Mouse (Mus musculus): ENCODE results near the gene Krt79. TPM values are rescaled to one million over a fixed set of nuclear protein-coding genes. Genes with fewer than 3 reads are reported as not detected.

Krt79 gene
- polyA plus RNA-seq, 2 experiments from 2014 or later, result not detected

DNA sequence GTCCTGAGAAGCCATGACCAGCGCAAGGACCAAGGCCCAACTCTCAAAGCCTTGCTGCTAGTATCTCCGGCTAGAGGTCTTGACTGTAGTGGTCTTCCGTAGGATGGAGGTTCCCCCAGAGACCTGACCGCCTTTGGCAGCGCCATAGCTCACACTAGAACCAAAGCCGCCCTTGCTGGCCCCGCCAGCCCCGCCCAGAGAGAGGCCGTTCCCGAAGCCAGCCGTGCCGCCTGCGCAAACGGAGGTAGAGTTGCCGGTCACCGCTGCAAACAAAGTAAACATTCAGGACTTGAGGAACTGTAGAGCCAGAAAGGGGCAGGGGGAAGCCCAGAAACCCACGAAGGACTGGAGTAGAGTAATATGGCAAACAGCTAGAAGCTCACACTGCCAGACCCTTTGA is 10.5 kb downstream of the Krt79 start:
- no peak for ATAC-seq

DNA sequence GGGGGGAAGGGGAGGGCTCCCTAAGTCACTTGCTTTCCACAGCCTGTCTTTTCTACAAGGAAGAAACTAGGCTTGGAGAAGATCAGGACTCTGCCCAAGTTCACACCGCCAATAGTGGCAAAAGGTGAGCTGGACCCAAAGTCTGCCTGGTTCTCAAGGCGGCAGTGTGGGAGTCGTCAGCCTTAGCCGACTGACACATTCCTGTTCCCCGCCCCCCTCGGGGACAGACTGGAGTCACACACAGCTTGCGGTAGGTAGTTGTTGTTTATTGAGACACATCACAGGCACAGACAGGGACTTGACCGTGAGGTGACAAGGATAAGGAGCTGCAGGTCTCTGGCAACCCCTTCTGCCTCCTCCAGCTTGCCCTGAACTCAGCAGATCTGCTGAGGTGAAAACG is 11.0 kb downstream of the Krt79 start:
- ATAC-seq, result no peak

DNA sequence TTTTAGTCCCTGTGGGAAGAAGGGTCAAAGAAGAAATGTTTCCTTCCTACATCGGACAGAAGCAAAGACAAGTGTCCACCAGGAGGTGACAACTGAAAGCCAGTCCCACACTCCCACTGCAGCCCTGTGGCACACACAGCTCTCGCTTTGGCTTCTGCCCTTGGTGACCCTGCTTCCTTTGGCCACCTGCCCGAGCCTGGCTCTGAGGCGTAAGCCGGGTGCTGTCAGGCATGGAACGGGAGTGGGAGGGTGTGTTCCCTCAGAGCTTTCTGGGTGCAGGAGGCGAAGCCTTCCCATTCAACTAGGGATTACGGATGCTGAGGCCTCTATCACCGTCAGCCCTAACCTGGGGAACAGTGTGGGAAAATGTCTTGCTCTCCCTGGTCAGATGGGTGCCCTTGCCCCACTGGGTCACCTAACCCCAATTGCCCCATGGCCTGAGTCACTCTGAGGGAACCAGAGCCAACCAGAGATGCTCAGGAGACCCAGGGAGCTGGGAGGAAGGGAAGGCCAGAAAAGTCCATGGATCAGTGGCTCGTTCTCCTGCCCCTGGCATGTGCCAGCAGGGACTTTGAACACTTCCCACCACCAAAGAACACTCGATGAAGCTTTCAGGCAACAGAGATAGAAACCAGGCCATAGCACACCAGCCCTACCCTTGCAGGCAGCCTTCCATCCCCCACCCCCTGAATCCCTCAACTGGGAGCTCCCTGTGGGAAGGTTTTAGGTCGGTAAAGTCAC is 12.6 kb downstream of the Krt79 start:
- ATAC-seq, result no peak

DNA sequence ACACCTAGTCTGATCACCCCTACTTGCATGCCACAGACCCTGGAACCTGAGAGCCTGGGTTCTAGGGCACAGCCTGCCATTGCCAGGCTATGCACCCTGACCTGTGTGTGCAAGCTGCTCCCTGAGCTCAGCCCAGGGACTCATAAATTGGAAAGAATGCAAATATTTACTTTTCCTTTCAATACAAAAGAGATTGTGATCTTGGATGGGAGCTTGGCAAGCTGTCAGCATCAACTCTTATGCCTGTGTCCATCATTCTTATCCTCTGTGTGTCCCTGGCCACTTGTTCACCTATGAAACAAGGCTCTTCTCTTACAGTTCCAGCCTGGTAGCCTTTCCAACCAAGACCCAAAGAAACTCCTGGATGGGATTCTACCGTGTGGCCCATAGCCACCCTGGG is 15.1 kb downstream of the Krt79 start:
- ATAC-seq, result no peak

DNA sequence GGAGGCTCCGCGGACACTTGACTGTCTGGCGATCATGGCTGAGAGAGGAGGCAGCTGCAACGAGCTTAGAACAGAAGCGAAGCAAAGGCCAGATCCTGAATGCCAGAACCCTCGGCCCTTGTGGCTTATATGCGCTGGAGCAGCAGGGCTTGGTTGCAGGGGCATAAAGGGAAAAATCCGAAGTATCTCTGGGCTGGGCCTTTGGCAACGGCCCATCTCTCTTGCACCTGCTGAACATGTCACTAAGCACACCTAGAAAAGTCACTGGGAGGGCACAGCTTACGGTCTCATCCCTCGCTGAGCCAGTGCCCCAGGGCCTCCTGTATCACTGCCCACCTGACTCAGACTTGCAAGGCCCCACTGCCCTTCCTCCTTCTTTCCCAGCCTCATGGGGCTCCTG is 15.5 kb downstream of the Krt79 start, which contains the start of gene Krt4:
TSS of gene Krt4 (minus strand) at position 101 of the 400 bp plus-strand sequence.
- no peak for ATAC-seq

DNA sequence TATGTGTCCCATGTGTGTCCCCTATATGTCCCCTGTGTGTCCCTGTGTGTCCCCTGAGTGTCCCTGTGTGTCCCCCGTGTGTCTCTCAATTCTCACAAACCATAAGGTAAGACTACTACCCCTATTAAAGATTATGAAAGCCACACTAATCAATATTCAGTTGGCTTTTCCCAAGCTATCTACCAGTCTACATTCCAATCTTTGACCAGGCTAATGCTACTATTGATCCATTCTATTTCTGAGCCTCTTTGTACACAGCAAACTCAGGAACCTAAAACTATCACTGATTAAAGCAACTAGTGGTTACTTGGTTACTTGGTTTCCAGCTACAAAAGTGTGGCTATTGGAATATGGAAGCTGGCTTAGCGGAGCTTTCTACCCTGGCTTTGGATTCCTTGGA is 17.8 kb downstream of the Krt79 start:
- ATAC-seq, result no peak

DNA sequence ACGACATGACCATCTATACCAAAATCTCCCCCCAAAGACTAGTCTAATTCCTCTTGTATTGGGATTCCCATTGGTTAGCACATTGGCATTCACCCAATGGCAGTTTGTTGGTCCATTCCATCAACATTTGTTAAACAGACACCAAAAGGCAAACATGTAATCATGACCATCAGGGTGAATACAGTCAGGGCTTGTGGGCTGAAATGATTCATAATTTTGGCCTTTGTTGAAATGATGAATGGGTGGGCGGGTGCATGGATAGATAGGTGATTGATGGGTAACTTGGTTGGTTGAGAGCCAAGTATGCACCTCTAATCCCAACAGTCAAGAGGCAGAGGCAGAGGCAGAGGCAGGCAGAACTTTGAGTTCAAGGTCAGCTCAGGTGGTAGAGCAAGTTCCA is 24.1 kb downstream of the Krt79 start:
- ATAC-seq, result no peak

DNA sequence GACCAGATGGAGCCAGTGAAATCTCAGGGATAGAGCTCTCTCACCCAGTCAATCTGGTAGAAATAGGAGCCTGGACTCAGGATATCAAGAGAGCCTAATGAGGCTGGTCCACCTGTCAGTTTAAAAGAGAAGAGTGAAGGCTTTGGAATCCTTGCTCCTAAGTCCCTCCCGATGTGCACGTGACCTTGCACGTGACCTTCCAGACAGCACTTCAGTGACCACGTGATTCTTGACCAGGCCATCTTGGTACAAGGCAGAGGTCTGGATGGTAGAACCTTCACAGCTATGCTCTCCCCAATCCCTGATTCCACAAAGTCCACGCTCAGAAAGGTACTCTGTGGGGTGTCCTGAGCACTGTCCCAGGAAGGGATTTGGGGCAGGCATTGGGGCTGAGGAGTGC is 35.3 kb downstream of the Krt79 start:
- no peak for ATAC-seq

DNA sequence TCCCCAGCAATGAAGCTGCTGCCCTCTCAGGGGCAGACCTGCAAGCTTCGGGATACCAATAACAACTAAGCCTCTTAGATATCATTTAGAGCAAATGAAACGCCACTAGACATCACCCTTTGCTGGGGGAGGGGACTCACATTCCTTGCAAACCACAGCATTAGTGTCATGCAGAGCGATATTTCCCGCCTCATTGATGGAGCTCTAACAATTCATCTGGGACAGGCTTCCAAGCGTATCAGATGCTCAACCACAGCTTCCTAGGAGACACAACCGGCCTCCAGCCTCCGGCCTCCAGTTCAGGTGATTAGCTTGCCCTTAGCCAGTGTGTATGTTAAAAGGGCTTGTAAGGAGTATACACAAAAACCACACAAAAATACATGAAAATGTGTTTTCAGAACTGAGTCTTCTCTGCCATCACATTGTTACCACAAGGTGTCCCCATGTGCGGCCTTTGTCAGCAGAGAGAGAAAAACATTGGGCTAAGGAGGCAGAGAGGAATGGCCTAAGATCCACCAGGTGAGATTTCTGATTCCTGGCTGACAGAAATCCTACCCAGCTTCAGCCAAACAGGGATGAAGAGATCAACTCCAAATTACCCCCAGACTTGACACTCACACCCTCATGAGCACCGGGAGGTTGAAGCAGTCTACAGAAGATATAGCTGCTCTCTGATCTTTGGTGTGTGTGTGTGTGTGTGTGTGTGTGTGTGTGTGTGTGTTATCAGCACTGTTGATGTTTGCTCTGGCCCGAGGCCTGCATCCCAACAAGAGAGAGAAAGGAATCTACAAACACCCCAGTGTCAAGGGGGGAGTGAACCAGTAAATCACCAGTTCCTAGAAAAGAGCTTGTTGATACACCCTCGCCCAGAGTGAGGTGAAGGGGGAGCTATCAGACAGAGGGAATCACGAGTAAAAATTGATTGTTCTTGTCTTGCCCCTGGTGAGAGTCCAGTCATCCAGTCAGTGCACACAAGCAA is 37.7 kb downstream of the Krt79 start:
- no peak for ATAC-seq

DNA sequence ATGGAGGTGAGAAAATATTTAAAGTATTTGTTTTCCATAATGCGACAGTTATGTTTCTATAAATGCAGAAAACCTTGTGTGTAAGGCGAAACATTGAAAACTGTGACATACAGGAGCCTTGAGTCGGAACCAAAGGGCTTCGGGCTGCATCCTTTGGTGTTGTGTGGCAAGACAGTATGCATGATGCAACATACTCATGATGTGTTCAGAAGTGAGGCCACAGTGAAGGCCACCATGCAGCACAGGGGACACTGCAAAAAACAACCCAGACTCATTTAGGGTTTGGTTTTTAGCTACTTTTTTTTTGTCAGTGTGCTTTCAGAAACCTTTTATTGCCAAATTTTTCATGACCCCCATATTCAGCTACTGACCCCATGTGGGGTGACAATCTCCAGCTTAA is 44.9 kb downstream of the Krt79 start:
- no peak for ATAC-seq

DNA sequence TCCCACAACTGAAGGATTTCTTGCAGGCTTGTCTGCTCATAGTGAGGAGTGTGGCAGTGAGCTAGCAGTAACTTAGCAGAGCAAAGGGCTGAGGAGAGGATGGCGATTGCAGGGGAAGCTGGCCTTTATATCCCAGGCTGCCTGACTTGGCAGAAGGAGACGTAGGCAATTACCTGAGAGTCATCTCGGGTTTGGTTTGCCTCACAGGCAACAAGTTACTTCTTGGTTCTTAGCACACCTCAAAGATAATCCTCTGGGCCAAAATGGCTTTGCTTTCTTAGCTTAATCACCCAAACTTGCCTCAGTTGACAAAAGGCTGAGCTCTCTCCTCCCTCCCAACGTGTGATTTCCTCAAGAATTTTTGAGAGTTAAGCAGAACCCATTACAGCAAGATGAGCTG is 47.3 kb downstream of the Krt79 start, which contains the start of gene Krt76:
TSS of gene Krt76 (minus strand) at position 101 of the 400 bp plus-strand sequence.
- ATAC-seq, result no peak

DNA sequence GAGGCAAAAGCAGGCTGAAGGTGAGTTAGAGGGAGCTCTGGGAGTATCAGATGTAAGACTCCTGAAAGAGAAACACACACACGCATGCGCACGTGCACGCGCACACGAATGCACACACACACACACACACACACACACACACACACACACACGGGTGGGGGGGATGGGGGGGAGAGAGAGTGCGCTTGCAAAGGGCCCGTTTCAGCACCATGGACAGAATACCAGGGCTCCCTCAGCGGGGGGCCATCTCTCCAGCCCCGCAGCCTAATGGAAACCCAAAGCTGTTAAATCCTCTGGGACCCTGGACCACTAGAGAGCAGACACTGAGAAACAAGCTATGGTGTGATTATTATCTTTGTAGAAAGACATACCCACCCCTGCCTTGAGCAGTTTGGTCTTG is 60.3 kb downstream of the Krt79 start:
- ATAC-seq, result no peak

Other genes with a start within 250 kb of the Krt79 start
- not detected for gene Krt6a, start 246.0 kb downstream of the Krt79 start, polyA plus RNA-seq (2017; shearing (Covaris generic))
- not detected for gene Krt5, start 227.4 kb downstream of the Krt79 start, polyA plus RNA-seq (2017; shearing (Covaris generic))
- gene Krt71, start 197.2 kb downstream of the Krt79 start, polyA plus RNA-seq (2017; shearing (Covaris generic)), result not detected
- gene Krt72, start 153.9 kb downstream of the Krt79 start, polyA plus RNA-seq (2017; shearing (Covaris generic)), result not detected
- gene Krt73, start 138.0 kb downstream of the Krt79 start, polyA plus RNA-seq (2017; shearing (Covaris generic)), result not detected
- gene Krt2, start 122.2 kb downstream of the Krt79 start, polyA plus RNA-seq (2017; shearing (Covaris generic)), result not detected
- gene Krt1, start 89.5 kb downstream of the Krt79 start, polyA plus RNA-seq (2017; shearing (Covaris generic)), result not detected
- gene Krt77, start 70.6 kb downstream of the Krt79 start, polyA plus RNA-seq (2017; shearing (Covaris generic)), result not detected
- gene Krt76, start 47.4 kb downstream of the Krt79 start, polyA plus RNA-seq (2017; shearing (Covaris generic)), result not detected
- gene Krt4, start 15.6 kb downstream of the Krt79 start, polyA plus RNA-seq (2017; shearing (Covaris generic)), result not detected
- gene Krt78, start 14.0 kb upstream of the Krt79 start, polyA plus RNA-seq (2017; shearing (Covaris generic)), result not detected
- not detected for gene Krt8, start 64.2 kb upstream of the Krt79 start, polyA plus RNA-seq (2017; shearing (Covaris generic))
- not detected for gene Krt18, start 87.9 kb upstream of the Krt79 start, polyA plus RNA-seq (2017; shearing (Covaris generic))
- gene Eif4b, start 133.4 kb upstream of the Krt79 start, polyA plus RNA-seq (2017; shearing (Covaris generic)), result 100 to 1,000 TPM in 1 of 2 experiments, 10 to 100 TPM in 1; 87.7 to 132 TPM
- gene Tns2, start 160.1 kb upstream of the Krt79 start, polyA plus RNA-seq (2017; shearing (Covaris generic)), result 1 to 10 TPM; 1.5 to 2.9 TPM
- gene Spryd3, start 195.9 kb upstream of the Krt79 start, polyA plus RNA-seq (2017; shearing (Covaris generic)), result 10 to 100 TPM; 19.5 to 42.0 TPM
- gene Igfbp6, start 204.0 kb upstream of the Krt79 start, polyA plus RNA-seq (2017; shearing (Covaris generic)), result under 1 TPM in 1 of 2 experiments, not detected in 1; 0.81 TPM
- 1 to 10 TPM; 1.2 to 1.5 TPM for gene Soat2, start 210.2 kb upstream of the Krt79 start, polyA plus RNA-seq (2017; shearing (Covaris generic))

Measured in activated CD4-positive, CD25-positive, alpha-beta regulatory T cell, adult 4 months (primary cell).